Mouse (Mus musculus): ENCODE results near the gene Akap6.

Gene Akap6

GRCm38 (mm10) chr12:53057606-53058005 lies 358.4 kb downstream of the Akap6 start:
- DNase-seq, result no peak

DNA sequence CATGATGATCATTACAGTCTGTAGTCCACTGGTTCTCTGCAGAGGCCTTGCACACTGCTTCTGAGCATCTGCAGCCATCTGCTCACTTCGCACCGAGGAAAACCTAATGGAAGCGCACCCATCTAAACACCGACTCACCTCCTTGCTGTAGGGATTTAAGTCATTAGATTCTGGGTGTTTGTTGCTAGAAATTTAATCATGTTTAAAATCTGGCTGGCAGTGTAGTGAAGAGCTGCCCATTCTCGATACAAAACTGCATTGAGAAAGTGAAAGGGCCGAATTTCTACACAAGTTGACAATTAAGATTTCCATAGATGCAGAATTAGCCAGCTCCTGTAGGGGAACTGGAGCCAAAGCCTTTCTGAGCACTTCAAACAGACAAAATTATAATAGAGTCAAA lies 361.7 kb downstream of the Akap6 start:
- DNase-seq, result no peak

GRCm38 (mm10) chr12:53061466-53062124 lies 362.4 kb downstream of the Akap6 start:
- no peak for DNase-seq

- no peak for DNase-seq
Measured at GRCm38 (mm10) chr12:53063003-53063402, 363.8 kb downstream of the Akap6 start.

DNA sequence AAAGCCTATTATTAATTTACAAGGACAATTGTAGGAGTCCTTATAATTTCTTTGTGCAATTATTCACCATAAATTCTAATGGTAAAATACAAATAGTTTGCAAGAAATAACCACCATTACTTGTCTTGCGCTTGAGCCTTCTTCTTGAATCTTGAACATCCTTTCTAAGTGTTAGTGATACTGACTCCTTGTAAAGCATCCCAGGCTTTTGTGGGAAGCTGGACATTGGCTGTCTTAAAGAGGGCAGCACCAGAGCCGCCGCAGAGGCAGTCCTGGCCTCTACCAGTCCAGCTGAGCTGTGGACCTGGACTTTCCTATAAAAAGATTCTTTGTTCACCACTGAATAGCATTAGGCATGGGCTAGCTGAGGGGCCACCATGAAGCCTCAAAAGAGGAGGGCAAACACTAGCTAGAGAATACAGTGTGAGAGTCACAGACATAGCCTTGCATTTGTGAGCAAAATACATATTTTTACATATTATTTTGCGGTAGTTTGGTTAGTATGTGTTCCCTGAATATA lies 365.1 kb downstream of the Akap6 start:
- DNase-seq, result no peak

DNA sequence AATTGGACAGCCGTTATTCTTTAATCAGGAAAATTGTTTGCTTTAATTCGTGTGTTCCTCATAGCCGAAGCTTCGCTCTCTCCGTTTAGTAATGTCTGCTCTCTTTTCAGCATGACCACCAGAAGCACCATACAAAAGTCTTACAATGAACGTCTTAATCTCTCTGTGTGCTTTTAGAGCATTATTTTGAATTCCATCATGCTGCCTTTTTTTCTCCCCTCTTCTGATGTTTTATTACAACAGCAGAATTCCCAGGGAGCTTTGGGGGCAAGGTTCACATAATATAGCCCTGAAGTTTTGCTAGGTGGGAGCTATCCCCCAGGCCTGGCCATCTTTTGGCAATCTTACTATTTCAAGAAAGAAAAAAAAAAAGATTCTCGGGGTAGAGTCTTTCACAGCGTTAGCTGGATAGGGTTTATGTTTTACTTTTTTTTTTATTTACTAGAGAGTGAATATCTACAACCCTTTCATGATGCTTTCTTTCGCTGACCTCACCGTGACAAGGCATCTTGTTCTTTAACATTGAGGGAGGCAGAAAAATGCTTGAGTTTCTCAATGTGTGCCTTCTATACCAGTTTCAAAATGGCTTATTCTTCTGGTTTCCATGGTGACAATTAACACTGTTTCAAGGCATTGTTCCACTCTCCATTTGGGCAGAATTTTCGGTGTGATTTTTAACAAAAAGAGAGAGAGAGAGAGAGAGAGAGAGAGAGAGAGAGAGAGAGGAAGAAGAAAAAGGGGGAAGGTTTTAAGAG lies 366.0 kb downstream of the Akap6 start:
- no peak for DNase-seq

- DNase-seq, result no peak
Measured at GRCm38 (mm10) chr12:53066321-53066720, 367.1 kb downstream of the Akap6 start.

DNA sequence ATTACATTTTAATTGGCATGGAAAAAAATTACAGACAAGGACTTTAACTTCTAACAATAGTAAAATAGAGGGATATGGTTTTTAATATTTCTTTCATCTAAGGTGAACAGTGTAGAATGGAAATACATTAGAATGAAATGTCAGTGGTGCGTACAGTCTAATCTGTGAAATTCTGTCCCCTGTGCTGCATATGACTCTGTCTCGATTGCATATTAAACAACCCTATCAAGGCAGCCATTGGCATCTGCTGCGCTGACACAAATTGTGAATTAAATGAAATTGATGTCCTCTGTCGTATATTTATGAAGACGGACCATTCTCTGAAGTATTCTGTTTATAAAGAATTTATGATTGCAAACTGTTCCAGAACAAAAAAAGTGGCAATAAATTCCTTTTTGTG lies 371.7 kb downstream of the Akap6 start:
- DNase-seq, result no peak

GRCm38 (mm10) chr12:53076595-53077400 lies 377.6 kb downstream of the Akap6 start:
- no peak for DNase-seq

DNA sequence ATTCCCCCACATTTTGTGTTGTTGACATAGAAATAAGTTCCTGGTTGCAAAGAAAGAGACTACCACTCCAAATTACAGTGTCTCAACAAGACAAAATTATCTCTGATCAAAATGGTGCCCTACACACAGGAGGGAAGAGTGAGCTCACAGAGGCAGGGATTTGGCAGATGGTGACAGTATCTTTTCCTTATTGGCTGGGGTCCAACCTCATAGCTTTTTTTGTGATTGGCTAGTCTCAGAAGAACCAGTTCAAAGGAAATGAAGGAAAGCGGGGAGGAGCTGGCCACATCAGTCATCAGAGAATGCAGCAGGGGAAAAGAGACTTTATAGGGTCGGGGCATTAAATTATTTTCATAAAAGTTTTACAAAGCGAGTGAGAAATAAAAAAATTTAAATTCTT lies 386.6 kb downstream of the Akap6 start:
- DNase-seq, result no peak

- no peak for DNase-seq
Measured at GRCm38 (mm10) chr12:53112276-53112675, 413.1 kb downstream of the Akap6 start.

GRCm38 (mm10) chr12:53119352-53119751 lies 420.2 kb downstream of the Akap6 start:
- no peak for DNase-seq

- DNase-seq, result no peak
Measured at GRCm38 (mm10) chr12:53124131-53124530, 424.9 kb downstream of the Akap6 start.

DNA sequence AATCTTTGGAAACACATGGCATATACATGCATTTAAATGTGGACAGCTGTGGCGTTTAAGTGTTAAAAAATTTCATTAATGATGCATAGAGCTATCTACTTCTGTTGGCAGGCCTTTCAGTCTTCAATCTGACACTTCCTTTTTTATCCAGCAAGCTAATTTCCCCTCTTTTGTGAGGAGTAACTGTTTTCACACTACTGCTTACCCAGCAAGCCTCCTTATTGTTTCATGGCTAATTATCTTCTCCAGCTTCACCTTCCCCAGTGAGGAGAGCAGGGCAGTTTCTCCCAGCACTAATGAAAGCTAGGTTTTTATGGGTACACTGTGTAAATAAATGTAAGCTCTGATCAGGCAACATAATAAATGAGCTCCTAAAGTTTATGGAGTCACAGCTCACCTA lies 425.5 kb downstream of the Akap6 start:
- DNase-seq, result no peak

- DNase-seq, result no peak
Measured at GRCm38 (mm10) chr12:53125286-53125685, 426.1 kb downstream of the Akap6 start.

DNA sequence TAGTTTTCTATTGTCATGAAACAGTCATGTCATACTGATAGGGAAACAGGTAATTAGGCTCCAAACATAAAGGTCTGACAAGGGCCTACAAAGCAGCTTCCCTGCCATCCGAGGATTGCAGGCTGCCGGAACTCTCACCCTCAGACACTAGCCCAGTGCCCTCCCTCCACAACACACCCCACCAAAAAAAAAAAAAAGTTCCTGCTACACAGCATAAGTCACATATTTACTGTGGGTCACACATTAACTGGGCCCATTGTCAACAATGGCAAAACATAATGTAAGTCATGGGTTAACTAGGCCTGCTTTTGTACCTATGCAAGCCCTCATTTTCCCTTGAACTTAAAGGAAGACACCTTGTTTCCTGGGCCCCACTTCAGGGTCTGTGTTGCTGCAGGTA lies 435.0 kb downstream of the Akap6 start:
- no peak for DNase-seq

- peak; percentile 17 to 20 for DNase-seq
Measured at GRCm38 (mm10) chr12:53137331-53137730, 438.1 kb downstream of the Akap6 start.

DNA sequence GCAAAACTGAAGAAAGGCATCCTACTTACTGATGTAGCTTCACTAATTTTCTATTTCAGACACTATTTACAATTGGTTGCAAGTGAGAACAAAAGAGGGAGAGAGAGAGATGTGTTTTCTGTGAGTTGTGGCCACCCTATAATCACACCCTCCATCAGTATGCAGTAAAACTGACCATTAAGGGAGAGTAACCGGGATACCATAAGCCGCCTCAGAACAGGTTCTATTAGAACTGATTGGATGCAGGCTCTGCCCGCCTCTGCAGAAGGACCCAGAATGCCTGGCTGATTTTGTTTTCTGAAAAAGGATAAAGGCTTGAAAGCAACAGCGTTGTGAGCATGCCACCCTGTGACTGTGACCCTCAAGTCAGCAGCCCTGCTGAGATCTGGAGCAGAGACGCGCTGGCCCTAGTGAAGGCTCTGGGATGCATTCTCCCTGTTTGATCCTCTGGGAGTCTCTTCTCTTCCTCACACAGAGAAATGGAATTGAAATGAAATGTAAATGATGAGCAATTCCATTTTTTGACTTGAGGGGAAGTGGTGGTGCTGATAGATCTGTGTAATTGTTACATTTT lies 445.0 kb downstream of the Akap6 start:
- no peak for DNase-seq

DNA sequence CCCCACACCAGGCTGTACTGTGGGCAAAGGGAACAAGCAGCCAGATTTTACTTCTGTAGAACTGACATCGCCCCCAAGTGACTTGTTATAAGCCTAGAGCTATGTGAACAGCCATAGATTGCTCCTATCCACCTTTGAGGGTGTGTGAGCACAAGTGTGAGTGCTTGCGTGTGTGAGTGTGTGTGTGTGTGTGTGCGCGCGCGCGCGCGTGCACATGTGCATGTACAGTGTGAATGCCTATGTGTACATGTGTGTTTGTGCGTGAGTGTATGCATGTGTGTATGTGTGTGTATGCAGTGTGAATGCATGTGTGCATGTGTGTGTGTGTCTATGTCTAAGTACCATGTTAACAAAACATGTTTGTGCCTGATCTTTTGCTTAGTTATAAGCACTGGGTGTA lies 445.6 kb downstream of the Akap6 start:
- DNase-seq, result no peak

GRCm38 (mm10) chr12:53145516-53145915 lies 446.3 kb downstream of the Akap6 start:
- no peak for DNase-seq

GRCm38 (mm10) chr12:53146460-53147050 lies 447.4 kb downstream of the Akap6 start:
- peak; percentile 18 to 21 for DNase-seq

GRCm38 (mm10) chr12:53147696-53148095 lies 448.5 kb downstream of the Akap6 start:
- DNase-seq, result no peak

Data from cerebellum, postnatal 36 days (tissue).